Mouse (Mus musculus) ES-Bruce4 (cell line): ENCODE measurements around the gene Tgfbr3. TPM values are rescaled to one million over a fixed set of nuclear protein-coding genes. Genes with fewer than 3 reads are reported as not detected.

Experiments
- H3K27ac ChIP-seq: 2 replicates; pipeline ENCODE4 v1.5.1; 2012; ENCODE audit warnings: low read length, inconsistent platforms; ENCODE audit not compliant: insufficient read depth
- H3K27me3 ChIP-seq: 2 replicates; pipeline ENCODE4 v1.6.1; 2012; ENCODE audit warnings: mild to moderate bottlenecking, low read length, inconsistent platforms; ENCODE audit not compliant: control insufficient read depth, poor library complexity, insufficient read depth, severe bottlenecking
- H3K36me3 ChIP-seq: 2 replicates; pipeline ENCODE4 v1.6.1; 2012; ENCODE audit warnings: inconsistent platforms, mild to moderate bottlenecking, low read length, moderate library complexity; ENCODE audit not compliant: control insufficient read depth, poor library complexity, insufficient read depth, severe bottlenecking
- H3K4me1 ChIP-seq: one replicate; pipeline ENCODE4 v1.8.1; 2011; ENCODE audit warnings: low read length; ENCODE audit not compliant: control insufficient read depth, insufficient read depth
- H3K4me3 ChIP-seq: 2 replicates; pipeline ENCODE4 v1.5.1; 2011; ENCODE audit warnings: low read depth, mild to moderate bottlenecking, low read length
- H3K9ac ChIP-seq: 2 replicates; pipeline ENCODE4 v1.6.1; 2012; ENCODE audit warnings: low read depth, mild to moderate bottlenecking, inconsistent platforms; ENCODE audit not compliant: poor library complexity, severe bottlenecking
- H3K9me3 ChIP-seq: replicated peaks from 2 replicates; pipeline ENCODE4 v1.6.1; 2012; ENCODE audit warnings: mild to moderate bottlenecking, low read length, inconsistent platforms; ENCODE audit not compliant: control insufficient read depth, poor library complexity, insufficient read depth, severe bottlenecking
- CTCF ChIP-seq: IDR thresholded peaks from one replicate; pipeline ENCODE4 v1.8.1; 2011; ENCODE audit warnings: low read depth, low read length
- EP300 ChIP-seq: IDR thresholded peaks from 2 replicates; pipeline ENCODE4 v1.6.1; 2011; ENCODE audit warnings: low read depth, low read length; ENCODE audit not compliant: insufficient read depth
- POLR2A ChIP-seq: IDR thresholded peaks from one replicate; pipeline ENCODE4 v1.8.1; 2011; ENCODE audit warnings: low read length; ENCODE audit not compliant: insufficient read depth
- polyA plus RNA-seq: library from polyadenylated mRNA; stranded (reverse); fragments of >200 nt; gene quantifications from 2 replicates; pipeline ENCODE4 v1.2.4, GENCODE M21; 2011; ENCODE audit warnings: low read depth; ENCODE audit not compliant: missing spikeins, insufficient read depth, insufficient read length

Tgfbr3 gene
- polyA plus RNA-seq, 1 experiment, result 8.8 TPM

GRCm38 (mm10) chr5:107162319-107162718 lies 127.1 kb downstream of the Tgfbr3 start:
- TF ChIP-seq EP300 (no peak), POLR2A (no peak), CTCF (no peak)
- Histone ChIP-seq H3K36me3 (no peaks in the 10 kb centered on the region), H3K9ac (no peak overlapping the region), H3K27ac (no peak overlapping the region), H3K4me3 (no peak overlapping the region), H3K9me3 (no peaks in the 10 kb centered on the region), H3K27me3 (no peaks in the 10 kb centered on the region), H3K4me1 (no peaks in the 10 kb centered on the region)

GRCm38 (mm10) chr5:107159914-107160890 lies 129.2 kb downstream of the Tgfbr3 start:
- no peaks in the 10 kb centered on the region for H3K27me3 ChIP-seq
- H3K4me3 ChIP-seq, result no peak overlapping the region
- H3K36me3 ChIP-seq, result no peaks in the 10 kb centered on the region
- no peak overlapping the region for H3K9ac ChIP-seq
- H3K27ac ChIP-seq, result no peak overlapping the region
- TF ChIP-seq EP300 (no peak), POLR2A (no peak), CTCF (no peak)
- no peaks in the 10 kb centered on the region for H3K9me3 ChIP-seq
- H3K4me1 ChIP-seq, result no peaks in the 10 kb centered on the region

GRCm38 (mm10) chr5:107158531-107159178 lies 130.8 kb downstream of the Tgfbr3 start:
- H3K36me3 ChIP-seq, result no peaks in the 10 kb centered on the region
- H3K4me1 ChIP-seq, result no peaks in the 10 kb centered on the region
- no peaks in the 10 kb centered on the region for H3K9me3 ChIP-seq
- no peak for TF ChIP-seq CTCF
- no peak for TF ChIP-seq POLR2A
- TF ChIP-seq EP300, result no peak
- no peak overlapping the region for H3K4me3 ChIP-seq
- no peak overlapping the region for H3K27ac ChIP-seq
- no peak overlapping the region for H3K9ac ChIP-seq
- H3K27me3 ChIP-seq, result no peaks in the 10 kb centered on the region

- no peak overlapping the region for H3K9ac ChIP-seq
- no peaks in the 10 kb centered on the region for H3K9me3 ChIP-seq
- no peaks in the 10 kb centered on the region for H3K36me3 ChIP-seq
- TF ChIP-seq EP300 (no peak), CTCF (no peak), POLR2A (no peak)
- no peak overlapping the region for H3K4me3 ChIP-seq
- no peak overlapping the region for H3K27ac ChIP-seq
- no peaks in the 10 kb centered on the region for H3K27me3 ChIP-seq
- H3K4me1 ChIP-seq, result no peaks in the 10 kb centered on the region
Measured at GRCm38 (mm10) chr5:107157384-107157783, 132.0 kb downstream of the Tgfbr3 start.

- no peak overlapping the region for H3K27ac ChIP-seq
- TF ChIP-seq EP300 (no peak), CTCF (no peak), POLR2A (no peak)
- H3K36me3 ChIP-seq, result no peaks in the 10 kb centered on the region
- no peaks in the 10 kb centered on the region for H3K4me1 ChIP-seq
- H3K9me3 ChIP-seq, result no peaks in the 10 kb centered on the region
- H3K9ac ChIP-seq, result no peak overlapping the region
- H3K27me3 ChIP-seq, result no peaks in the 10 kb centered on the region
- H3K4me3 ChIP-seq, result no peak overlapping the region
Measured at GRCm38 (mm10) chr5:107156096-107156495, 133.3 kb downstream of the Tgfbr3 start.

- Histone ChIP-seq H3K9me3 (no peaks in the 10 kb centered on the region), H3K27me3 (no peaks in the 10 kb centered on the region), H3K4me1 (peaks cover 2% of the 10 kb centered on the region), H3K4me3 (no peak overlapping the region), H3K36me3 (no peaks in the 10 kb centered on the region), H3K27ac (no peak overlapping the region), H3K9ac (no peak overlapping the region)
- TF ChIP-seq EP300 (no peak), CTCF (no peak), POLR2A (no peak)
Measured at GRCm38 (mm10) chr5:107152989-107153388, 136.4 kb downstream of the Tgfbr3 start.
